Mouse (Mus musculus): ENCODE results near the gene Olfr152. TPM values are rescaled to one million over a fixed set of nuclear protein-coding genes. Genes with fewer than 3 reads are reported as not detected.

Gene Olfr152
- polyA plus RNA-seq (2012; rRNA removed), result not detected in 2 replicates

DNA sequence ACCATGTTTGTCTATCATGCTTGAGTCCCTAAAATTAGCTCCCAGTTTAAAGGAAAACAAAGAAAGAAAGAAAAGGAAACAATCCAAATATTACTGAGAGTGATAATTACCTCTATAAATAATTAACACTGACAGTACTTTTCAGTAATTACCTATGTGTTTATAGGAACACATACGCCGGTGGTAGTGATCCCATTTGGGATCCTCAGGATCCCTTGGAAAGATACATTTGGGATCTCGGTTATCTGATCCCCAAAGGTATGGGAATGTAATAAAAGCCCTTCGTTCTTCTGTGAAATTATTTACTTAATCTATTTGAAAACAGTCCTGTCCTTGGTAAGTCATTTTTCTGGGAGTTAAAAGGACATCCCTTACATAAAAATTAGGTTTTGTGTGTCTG lies at the start of gene Olfr152:
Gene Olfr152, plus strand, starts transcription at position 301 of the 400 bp plus-strand sequence.
- DNase-seq (ENCODE audit: low spot score), result no peak

DNA sequence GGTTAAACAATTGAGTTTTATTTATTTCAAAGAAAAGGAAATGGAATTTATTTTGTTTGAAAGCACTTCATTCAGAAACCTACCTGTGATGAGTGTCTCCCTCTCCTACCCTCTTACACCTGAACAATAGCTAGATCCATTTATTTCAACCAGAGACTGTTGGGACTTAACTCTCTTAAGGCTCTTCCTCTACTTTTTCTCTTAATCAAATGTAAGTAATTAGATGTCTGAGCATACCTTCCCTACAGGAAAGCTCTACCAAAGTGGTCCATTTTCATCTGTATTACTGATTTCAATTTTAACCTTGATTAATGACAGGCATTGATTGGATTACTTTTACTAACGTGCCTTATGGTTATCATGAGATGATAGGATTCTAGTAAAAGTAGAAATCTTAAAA lies 39.4 kb upstream of the Olfr152 start, which contains the start of gene Olfr1138:
Gene Olfr1138, minus strand, starts transcription at position 101 of the 400 bp plus-strand sequence.
- no peak for DNase-seq (ENCODE audit: low spot score)

DNA sequence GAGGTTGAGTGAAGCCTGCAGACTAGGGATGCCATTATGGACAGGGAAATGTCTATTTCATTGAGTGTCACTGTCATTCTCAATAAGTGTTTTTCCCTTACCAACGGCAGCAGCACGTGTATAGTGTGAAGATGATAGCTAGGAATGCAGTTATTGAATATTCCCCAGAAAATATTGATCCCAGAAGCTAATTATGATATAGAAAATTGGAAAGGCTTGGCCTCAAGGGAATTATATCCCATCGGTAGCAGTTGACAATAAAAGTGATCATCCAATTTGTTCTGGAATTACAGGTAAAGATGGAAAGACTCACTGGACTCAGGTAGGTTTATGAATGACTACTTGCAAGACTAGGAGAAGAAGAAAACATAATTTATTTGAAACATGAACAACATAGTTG lies 35.8 kb upstream of the Olfr152 start, which contains the start of gene Olfr1140:
Gene Olfr1140, plus strand, starts transcription at position 301 of the 400 bp plus-strand sequence.
- no peak for DNase-seq (ENCODE audit: low spot score)

DNA sequence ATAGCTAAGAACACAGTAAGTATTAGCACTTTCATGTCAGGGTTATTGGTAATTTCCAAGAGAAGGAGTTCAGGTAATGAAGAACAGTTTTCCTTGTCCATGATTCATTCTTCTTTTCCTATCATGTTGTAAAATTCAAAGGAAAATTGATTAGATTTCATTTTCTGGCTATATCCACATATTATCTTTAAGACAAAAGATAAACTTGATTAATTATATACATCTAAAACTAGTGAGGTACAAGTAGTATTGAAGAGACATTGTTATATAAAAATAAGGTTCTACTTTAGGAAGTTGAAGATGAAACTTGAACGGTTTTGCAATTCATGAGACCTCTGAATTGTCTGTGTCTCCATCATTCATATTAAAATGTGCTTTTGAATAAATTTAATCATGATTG lies 25.4 kb upstream of the Olfr152 start, which contains the start of gene Olfr1141:
Gene Olfr1141, minus strand, starts transcription at position 101 of the 400 bp plus-strand sequence.
- DNase-seq (ENCODE audit: low spot score), result no peak

DNA sequence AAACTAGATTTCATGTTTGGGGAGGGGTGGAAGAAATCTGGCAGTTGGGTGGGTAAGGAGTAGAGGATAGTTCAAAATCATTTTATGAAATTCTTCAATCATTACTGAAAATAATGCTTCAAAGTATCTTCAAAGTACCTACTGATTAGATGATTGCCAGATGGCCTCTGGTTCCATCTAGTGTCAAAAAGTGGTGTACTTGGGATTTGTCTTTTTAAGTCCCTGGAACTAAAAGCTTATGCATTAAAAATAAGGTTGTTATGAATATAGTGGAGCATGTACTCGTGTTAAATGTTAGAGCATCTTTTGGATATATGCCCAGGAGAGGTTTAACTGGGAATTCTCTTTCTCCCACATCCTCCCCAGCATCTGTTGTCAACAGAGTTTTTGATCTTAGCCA lies 3.1 kb upstream of the Olfr152 start:
- DNase-seq (ENCODE audit: low spot score), result no peak

DNA sequence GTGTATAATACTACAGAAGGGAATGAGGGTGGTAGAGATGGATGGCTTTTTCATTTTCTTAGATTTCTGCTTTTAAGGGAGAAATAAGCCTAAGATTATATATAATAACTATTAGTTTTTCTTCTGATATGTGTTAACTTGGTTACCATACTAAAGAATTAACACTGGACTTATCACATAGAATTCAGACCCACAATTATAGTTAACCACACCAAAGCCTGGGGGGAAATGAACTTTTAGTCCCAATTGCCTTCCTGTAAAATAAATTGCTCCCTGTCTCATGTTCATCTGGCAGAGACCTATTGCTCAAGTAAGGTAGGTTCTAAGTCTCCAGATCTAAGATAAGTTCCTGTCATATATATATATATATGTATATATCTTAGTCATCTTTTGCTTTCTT lies 21.0 kb downstream of the Olfr152 start, which contains the start of gene Olfr1143:
Gene Olfr1143, plus strand, starts transcription at position 301 of the 400 bp plus-strand sequence.
- no peak for DNase-seq (ENCODE audit: low spot score)

DNA sequence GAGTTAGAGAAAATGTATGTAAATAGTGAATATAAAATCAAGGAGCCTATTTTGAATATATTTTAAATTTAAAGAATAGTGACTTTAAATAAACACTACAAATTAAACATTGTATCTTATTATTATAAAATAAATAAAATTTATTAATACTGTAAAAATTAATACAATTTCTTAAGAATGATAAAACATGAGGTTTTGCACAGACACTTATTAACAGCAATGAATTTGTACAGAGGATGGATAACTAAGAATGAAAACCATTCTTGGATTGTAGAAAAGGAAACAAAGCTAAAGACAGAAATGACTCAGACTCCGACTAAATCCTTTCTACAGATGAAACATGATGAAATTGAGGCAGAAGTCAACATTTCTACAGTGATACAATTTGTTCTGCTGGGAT lies 30.2 kb downstream of the Olfr152 start, which contains the start of gene Olfr1145:
Gene Olfr1145, plus strand, starts transcription at position 301 of the 400 bp plus-strand sequence.
- DNase-seq (ENCODE audit: low spot score), result no peak

DNA sequence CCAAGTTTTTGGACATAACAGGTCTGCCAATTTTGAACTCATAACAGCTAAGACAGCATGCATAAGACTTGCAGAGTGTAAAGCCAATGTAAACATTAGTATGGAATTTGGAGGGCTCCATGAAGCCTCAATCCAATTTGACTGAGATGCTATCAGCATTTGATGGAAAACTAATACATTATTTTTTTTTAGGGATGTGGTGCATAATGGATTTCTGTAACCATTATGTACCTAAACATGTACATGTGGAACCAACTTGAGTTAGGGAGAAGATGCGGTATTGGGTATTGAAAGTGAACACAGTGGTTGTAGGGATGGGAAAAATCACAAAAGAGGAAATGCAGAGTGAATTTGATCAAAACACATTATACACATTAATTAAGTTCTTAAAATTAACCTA lies 51.0 kb downstream of the Olfr152 start, which contains the start of gene Olfr1148:
Gene Olfr1148, plus strand, starts transcription at position 301 of the 400 bp plus-strand sequence.
- no peak for DNase-seq (ENCODE audit: low spot score)

Other genes with a start within 250 kb of the Olfr152 start
- not detected in 2 replicates for gene Olfr153, start 247.7 kb upstream of the Olfr152 start, polyA plus RNA-seq (2012; rRNA removed)
- not detected in 2 replicates for gene Olfr1128, start 233.9 kb upstream of the Olfr152 start, polyA plus RNA-seq (2012; rRNA removed)
- gene Olfr1129, start 205.6 kb upstream of the Olfr152 start, polyA plus RNA-seq (2012; rRNA removed), result not detected in 2 replicates
- not detected in 2 replicates for gene Olfr1130, start 173.3 kb upstream of the Olfr152 start, polyA plus RNA-seq (2012; rRNA removed)
- gene Olfr1131, start 152.4 kb upstream of the Olfr152 start, polyA plus RNA-seq (2012; rRNA removed), result not detected in 2 replicates
- not detected in 2 replicates for gene Olfr1132, start 141.9 kb upstream of the Olfr152 start, polyA plus RNA-seq (2012; rRNA removed)
- gene Olfr1133, start 132.1 kb upstream of the Olfr152 start, polyA plus RNA-seq (2012; rRNA removed), result not detected in 2 replicates
- gene Olfr1134, start 121.0 kb upstream of the Olfr152 start, polyA plus RNA-seq (2012; rRNA removed), result not detected in 2 replicates
- gene Olfr1135, start 105.8 kb upstream of the Olfr152 start, polyA plus RNA-seq (2012; rRNA removed), result not detected in 2 replicates
- gene Olfr1136, start 85.5 kb upstream of the Olfr152 start, polyA plus RNA-seq (2012; rRNA removed), result not detected in 2 replicates
- gene Olfr1137, start 66.3 kb upstream of the Olfr152 start, polyA plus RNA-seq (2012; rRNA removed), result not detected in 2 replicates
- gene Olfr1138, start 39.5 kb upstream of the Olfr152 start, polyA plus RNA-seq (2012; rRNA removed), result not detected in 2 replicates
- not detected in 2 replicates for gene Olfr1140, start 35.7 kb upstream of the Olfr152 start, polyA plus RNA-seq (2012; rRNA removed)
- not detected in 2 replicates for gene Olfr1141, start 25.5 kb upstream of the Olfr152 start, polyA plus RNA-seq (2012; rRNA removed)
- gene Olfr1143, start 21.1 kb downstream of the Olfr152 start, polyA plus RNA-seq (2012; rRNA removed), result not detected in 2 replicates
- gene Olfr1145, start 30.3 kb downstream of the Olfr152 start, polyA plus RNA-seq (2012; rRNA removed), result not detected in 2 replicates
- gene Olfr1148, start 51.0 kb downstream of the Olfr152 start, polyA plus RNA-seq (2012; rRNA removed), result not detected in 2 replicates
- not detected in 2 replicates for gene Olfr1150-ps1, start 64.5 kb downstream of the Olfr152 start, polyA plus RNA-seq (2012; rRNA removed)
- gene Olfr1151, start 76.4 kb downstream of the Olfr152 start, polyA plus RNA-seq (2012; rRNA removed), result not detected in 2 replicates
- gene Olfr1152, start 87.0 kb downstream of the Olfr152 start, polyA plus RNA-seq (2012; rRNA removed), result not detected in 2 replicates
- not detected in 2 replicates for gene Olfr1153, start 115.5 kb downstream of the Olfr152 start, polyA plus RNA-seq (2012; rRNA removed)
- not detected in 2 replicates for gene Olfr1154, start 125.7 kb downstream of the Olfr152 start, polyA plus RNA-seq (2012; rRNA removed)
- not detected in 2 replicates for gene Olfr1155, start 165.7 kb downstream of the Olfr152 start, polyA plus RNA-seq (2012; rRNA removed)
- gene Olfr1156, start 173.6 kb downstream of the Olfr152 start, polyA plus RNA-seq (2012; rRNA removed), result not detected in 2 replicates
- gene Olfr1157, start 188.8 kb downstream of the Olfr152 start, polyA plus RNA-seq (2012; rRNA removed), result not detected in 2 replicates
- gene Olfr74, start 195.2 kb downstream of the Olfr152 start, polyA plus RNA-seq (2012; rRNA removed), result not detected in 2 replicates
- not detected in 2 replicates for gene Olfr1158, start 210.6 kb downstream of the Olfr152 start, polyA plus RNA-seq (2012; rRNA removed)
- not detected in 2 replicates for gene Olfr1160, start 228.8 kb downstream of the Olfr152 start, polyA plus RNA-seq (2012; rRNA removed)
- not detected in 2 replicates for gene Olfr1161, start 243.3 kb downstream of the Olfr152 start, polyA plus RNA-seq (2012; rRNA removed)